Mouse (Mus musculus) layer of hippocampus, postnatal 14 days (tissue): ENCODE data around the gene Zbtb25. TPM values are rescaled to one million over a fixed set of nuclear protein-coding genes. Genes with fewer than 3 reads are reported as not detected.

Experiments
- DNase-seq, 2 experiments: peaks; one replicate each; pipeline ENCODE4 v3.0.0; 2021 to 2022; ENCODE audit warnings: low spot score in 2 of 2, mixed read lengths in 1 of 2
- long read RNA-seq, 2 experiments: library from polyadenylated mRNA; stranded (forward); transcript quantifications; one replicate each; pipeline ENCODE4 v2.0.0; 2021
- total RNA-seq, 2 experiments: library from RNA; stranded (reverse); gene quantifications; 2 replicates each; pipeline ENCODE4 v1.2.3; 2021

Gene Zbtb25
- 10 to 100 TPM; 19.2 to 22.2 TPM for total RNA-seq
- long read RNA-seq, experiment 1, transcript Zbtb25-204 (3 exons, 1,672 nt) = major isoform, 6 of 17 reads
- long read RNA-seq, experiment 1, partial matches to known transcripts = 1 of 17 reads
- long read RNA-seq, experiment 1, other reads (novel, unspliced or antisense) = 6 of 17 reads
- long read RNA-seq, experiment 2, partial matches to known transcripts = 0 of 12 reads
- long read RNA-seq, experiment 2, other reads (novel, unspliced or antisense) = 6 of 12 reads

DNA sequence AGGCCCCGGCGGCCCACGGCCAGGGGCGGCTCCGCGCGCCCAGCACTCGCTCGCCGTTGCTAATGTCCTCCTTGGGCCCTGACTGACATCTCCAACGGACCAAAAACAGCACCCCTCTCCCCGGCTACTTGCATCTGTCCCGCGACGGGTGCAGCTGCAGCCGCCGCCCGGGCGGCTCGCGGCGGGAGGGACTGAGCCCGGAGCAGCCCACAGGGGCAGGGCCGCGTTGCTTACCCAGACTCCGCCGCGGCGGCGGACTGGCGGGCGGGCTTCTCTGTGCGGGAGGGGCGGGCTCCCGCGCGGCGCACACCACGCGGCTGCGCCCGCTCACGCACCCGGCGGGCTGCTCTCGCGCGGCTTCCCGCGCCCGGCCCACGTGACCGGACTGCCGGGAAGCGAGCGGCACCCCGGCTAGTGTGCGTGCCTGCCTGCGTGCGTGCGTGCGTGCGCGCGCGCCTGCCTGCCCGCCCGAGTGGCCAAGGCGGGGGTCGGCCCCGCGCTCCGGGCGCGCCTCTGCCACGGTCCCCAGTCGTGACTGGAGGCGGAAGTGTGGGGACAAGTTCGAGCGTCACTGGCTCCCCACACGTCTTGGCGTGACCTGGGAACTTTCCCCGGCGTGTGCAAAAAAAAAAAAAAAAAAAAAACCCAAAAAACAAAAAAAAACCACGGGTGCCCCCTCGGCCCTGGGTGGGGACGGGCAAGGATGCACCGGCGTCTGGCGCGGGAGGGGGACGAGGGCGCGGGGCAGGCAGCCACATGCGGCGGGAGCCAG is at the start of gene Zbtb25:
Zbtb25 (minus strand) TSS at position 397 of the 772 bp plus-strand sequence.
- DNase-seq = peak; percentile 84 to 88

- no peak for DNase-seq
These were observed 48.9 kb upstream of the Zbtb25 start for GRCm38 (mm10) chr12:76418346-76418745.

GRCm38 (mm10) chr12:76417433-76417854 is 48.0 kb upstream of the Zbtb25 start, which contains the start of gene Ppp1r36:
Gene Ppp1r36, plus strand, starts transcription at chr12:76417538.
- DNase-seq = no peak

DNA sequence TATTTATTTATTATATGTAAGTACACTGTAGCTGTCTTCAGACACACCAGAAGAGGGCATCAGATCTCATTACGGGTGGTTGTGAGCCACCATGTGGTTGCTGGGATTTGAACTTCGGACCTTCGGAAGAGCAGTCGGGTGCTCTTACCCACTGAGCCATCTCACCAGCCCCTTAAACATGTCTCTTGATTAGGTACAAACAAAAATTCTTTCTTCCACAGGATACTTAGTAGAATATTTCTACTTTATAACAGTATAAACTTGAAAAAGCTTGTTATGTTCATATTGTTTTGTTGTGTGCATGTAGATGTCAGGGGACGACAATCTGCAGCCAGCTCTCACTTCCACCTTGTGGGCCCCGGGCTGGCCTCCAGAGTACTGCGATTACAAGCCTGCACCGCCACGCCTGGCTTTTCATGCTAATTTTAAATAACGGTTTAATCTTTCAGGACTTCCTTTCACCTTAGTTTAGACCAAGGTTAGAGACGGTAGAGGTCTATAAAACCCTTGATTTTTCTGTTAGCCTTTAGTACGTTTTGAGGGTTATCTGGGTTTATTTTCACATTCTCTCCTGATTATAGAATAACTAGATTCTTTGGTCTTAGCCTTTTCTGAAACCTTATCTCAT is 46.1 kb upstream of the Zbtb25 start:
- no peak for DNase-seq

- no peak for DNase-seq
These were observed 39.8 kb upstream of the Zbtb25 start for GRCm38 (mm10) chr12:76409166-76409565.

DNA sequence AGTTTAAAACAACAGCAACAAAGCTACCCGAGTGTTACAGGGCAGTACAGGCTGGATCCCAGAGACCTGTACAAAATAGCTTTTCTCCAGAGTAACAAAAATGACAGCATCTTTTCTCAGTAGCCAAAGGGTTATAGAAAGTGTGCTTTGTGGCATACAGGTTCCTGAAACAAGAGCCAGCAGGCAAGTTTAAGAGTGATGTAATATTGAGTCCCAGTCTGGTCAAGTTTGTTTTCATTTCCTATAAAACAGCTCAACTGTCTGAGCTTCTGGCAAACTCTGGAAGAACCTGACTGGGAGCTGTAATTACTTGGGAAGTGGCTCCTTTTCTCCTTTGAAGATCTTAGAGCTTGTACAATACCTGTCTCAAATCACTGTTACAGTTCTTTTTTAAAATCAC is 37.8 kb upstream of the Zbtb25 start:
- no peak for DNase-seq

DNA sequence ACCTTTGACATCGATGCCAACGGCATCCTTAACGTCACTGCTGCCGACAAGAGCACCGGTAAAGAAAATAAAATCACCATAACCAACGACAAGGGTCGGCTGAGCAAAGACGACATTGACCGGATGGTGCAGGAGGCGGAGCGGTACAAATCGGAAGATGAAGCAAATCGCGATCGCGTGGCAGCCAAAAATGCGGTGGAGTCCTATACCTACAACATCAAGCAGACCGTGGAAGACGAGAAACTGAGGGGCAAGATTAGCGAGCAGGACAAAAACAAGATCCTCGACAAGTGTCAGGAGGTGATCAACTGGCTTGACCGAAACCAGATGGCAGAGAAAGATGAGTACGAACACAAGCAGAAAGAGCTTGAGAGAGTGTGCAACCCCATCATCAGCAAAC is 36.6 kb upstream of the Zbtb25 start:
- DNase-seq = no peak

DNA sequence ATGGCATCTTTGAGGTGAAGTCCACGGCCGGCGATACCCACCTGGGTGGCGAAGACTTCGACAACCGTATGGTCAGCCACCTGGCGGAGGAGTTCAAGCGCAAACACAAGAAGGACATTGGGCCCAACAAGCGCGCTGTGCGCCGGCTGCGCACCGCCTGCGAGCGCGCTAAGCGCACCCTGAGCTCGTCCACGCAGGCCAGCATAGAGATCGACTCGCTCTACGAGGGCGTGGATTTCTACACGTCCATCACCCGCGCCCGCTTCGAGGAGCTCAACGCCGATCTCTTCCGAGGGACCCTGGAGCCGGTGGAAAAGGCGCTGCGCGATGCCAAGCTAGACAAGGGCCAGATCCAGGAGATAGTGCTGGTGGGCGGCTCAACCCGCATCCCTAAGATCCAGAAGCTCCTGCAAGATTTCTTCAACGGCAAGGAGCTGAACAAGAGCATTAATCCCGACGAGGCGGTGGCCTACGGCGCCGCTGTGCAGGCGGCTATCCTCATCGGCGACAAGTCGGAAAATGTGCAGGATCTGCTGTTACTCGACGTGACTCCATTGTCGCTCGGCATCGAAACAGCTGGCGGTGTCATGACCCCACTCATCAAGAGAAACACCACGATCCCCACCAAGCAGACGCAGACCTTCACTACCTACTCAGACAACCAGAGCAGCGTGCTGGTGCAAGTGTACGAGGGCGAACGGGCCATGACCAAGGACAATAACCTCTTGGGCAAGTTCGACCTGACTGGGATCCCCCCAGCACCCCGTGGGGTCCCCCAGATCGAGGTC is 36.0 kb upstream of the Zbtb25 start:
- peak; percentile 37 for DNase-seq

- DNase-seq = peak in 1 of 2 experiments; percentile 28
These were observed 35.4 kb upstream of the Zbtb25 start for GRCm38 (mm10) chr12:76404836-76405182.

GRCm38 (mm10) chr12:76403886-76404537 is 34.6 kb upstream of the Zbtb25 start, which contains the start of gene Hspa2:
Gene Hspa2, plus strand, starts transcription at chr12:76404176.
- DNase-seq = peak; percentile 100

- no peak for DNase-seq
These were observed 33.8 kb upstream of the Zbtb25 start for GRCm38 (mm10) chr12:76402991-76403885.

- DNase-seq = no peak
These were observed 32.3 kb upstream of the Zbtb25 start for GRCm38 (mm10) chr12:76401674-76402073.

- DNase-seq = no peak
These were observed 27.9 kb upstream of the Zbtb25 start for GRCm38 (mm10) chr12:76397281-76397680.

- DNase-seq = no peak
These were observed 23.6 kb upstream of the Zbtb25 start for GRCm38 (mm10) chr12:76392979-76393378.

- no peak for DNase-seq
These were observed 22.3 kb upstream of the Zbtb25 start for GRCm38 (mm10) chr12:76391595-76392271.

GRCm38 (mm10) chr12:76388794-76389193 is 19.4 kb upstream of the Zbtb25 start:
- DNase-seq = no peak

GRCm38 (mm10) chr12:76385342-76385741 is 15.9 kb upstream of the Zbtb25 start:
- no peak for DNase-seq

DNA sequence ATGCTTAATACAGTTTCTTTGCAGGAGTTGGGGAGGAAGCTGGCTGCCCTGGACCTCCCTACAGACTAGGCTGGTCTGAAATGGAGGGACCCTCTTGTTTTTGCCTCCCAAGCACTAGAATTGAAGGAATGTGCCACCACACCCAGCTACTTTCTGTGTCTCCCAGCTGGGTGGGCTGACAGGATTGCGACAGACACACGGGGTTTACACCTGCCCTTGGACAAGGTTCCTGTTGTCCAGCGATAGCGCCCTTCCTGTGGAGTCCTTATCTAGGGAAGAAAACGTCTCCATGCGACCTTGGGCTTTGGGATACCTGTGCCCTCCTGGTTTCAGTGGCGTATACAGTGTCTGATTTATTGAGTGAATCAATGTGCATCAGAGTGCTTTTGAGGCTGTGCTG is 10.7 kb upstream of the Zbtb25 start:
- DNase-seq = no peak

GRCm38 (mm10) chr12:76378556-76378955 is 9.2 kb upstream of the Zbtb25 start:
- no peak for DNase-seq
